Mouse (Mus musculus) heart, postnatal 4 days (tissue): ENCODE measurements around the gene Ugt1a8. TPM values are rescaled to one million over a fixed set of nuclear protein-coding genes. Genes with fewer than 3 reads are reported as not detected.
"Not testable (repeated sequence)": the region's sequence is repeated elsewhere in the genome, so short reads cannot be mapped to it uniquely, and the experiment has no call there.

ENCODE experiments used
- DNase-seq: peaks from one replicate; pipeline ENCODE4 v3.0.0; 2021
- total RNA-seq, 2 experiments: library from RNA; stranded (reverse); gene quantifications; 2 replicates each; pipeline ENCODE4 v1.2.3; 2021

The Ugt1a8 gene
- total RNA-seq, 2 experiments from 2014 or later, result not detected

- DNase-seq, result peak; percentile 11
These were observed 136.6 kb downstream of the Ugt1a8 start for GRCm38 (mm10) chr1:88224029-88224776.

- DNase-seq, result not testable (repeated sequence)
These were observed 137.7 kb downstream of the Ugt1a8 start for GRCm38 (mm10) chr1:88225301-88225700.

GRCm38 (mm10) chr1:88225741-88226140 lies 138.1 kb downstream of the Ugt1a8 start:
- DNase-seq, result peak; percentile 6

- peak; percentile 9 for DNase-seq
These were observed 139.2 kb downstream of the Ugt1a8 start, which contains the start of gene Mroh2a for GRCm38 (mm10) chr1:88226670-88227379. TSS of gene Mroh2a (plus strand) at chr1:88226986.

GRCm38 (mm10) chr1:88227482-88227881 lies 139.9 kb downstream of the Ugt1a8 start:
- peak; percentile 8 for DNase-seq

GRCm38 (mm10) chr1:88228121-88228520 lies 140.5 kb downstream of the Ugt1a8 start:
- peak; percentile 11 for DNase-seq

GRCm38 (mm10) chr1:88229566-88229965 lies 142.0 kb downstream of the Ugt1a8 start:
- DNase-seq, result no peak

GRCm38 (mm10) chr1:88229986-88230385 lies 142.4 kb downstream of the Ugt1a8 start:
- peak; percentile 20 for DNase-seq

GRCm38 (mm10) chr1:88230421-88230820 lies 142.8 kb downstream of the Ugt1a8 start:
- DNase-seq, result peak; percentile 10

- peak; percentile 4 for DNase-seq
These were observed 143.6 kb downstream of the Ugt1a8 start for GRCm38 (mm10) chr1:88230981-88231802.

GRCm38 (mm10) chr1:88231803-88232499 lies 144.3 kb downstream of the Ugt1a8 start:
- peak; percentile 8 for DNase-seq

- no peak for DNase-seq
These were observed 145.2 kb downstream of the Ugt1a8 start for GRCm38 (mm10) chr1:88232664-88233380.

GRCm38 (mm10) chr1:88233421-88234247 lies 146.0 kb downstream of the Ugt1a8 start:
- DNase-seq, result no peak

- DNase-seq, result no peak
These were observed 146.6 kb downstream of the Ugt1a8 start for GRCm38 (mm10) chr1:88234248-88234610.

- DNase-seq, result no peak
These were observed 147.0 kb downstream of the Ugt1a8 start for GRCm38 (mm10) chr1:88234646-88235045.

- no peak for DNase-seq
These were observed 147.7 kb downstream of the Ugt1a8 start for GRCm38 (mm10) chr1:88235046-88235893.

- no peak for DNase-seq
These were observed 148.3 kb downstream of the Ugt1a8 start for GRCm38 (mm10) chr1:88235894-88236415.

GRCm38 (mm10) chr1:88237311-88237710 lies 149.7 kb downstream of the Ugt1a8 start:
- no peak for DNase-seq

- no peak for DNase-seq
These were observed 151.2 kb downstream of the Ugt1a8 start for GRCm38 (mm10) chr1:88238771-88239170.
